Mouse (Mus musculus) activated CD4-positive, CD25-positive, alpha-beta regulatory T cell, adult 4 months (primary cell): ENCODE measurements around the gene Trio. TPM values are rescaled to one million over a fixed set of nuclear protein-coding genes. Genes with fewer than 3 reads are reported as not detected.
A peak's percentile ranks its signal among the peaks of the same experiment; 100 is the strongest.

Source experiments
- ATAC-seq: one replicate; pipeline ENCODE4 v1.8.0; 2017
- polyA plus RNA-seq, 2 experiments: library from polyadenylated mRNA; unstranded; fragments of 100-300 nt; shearing (Covaris generic); gene quantifications; one replicate each; pipeline ENCODE4 v1.2.1; 2017

Gene Trio
- polyA plus RNA-seq, 2 experiments from 2014 or later = 7.8 to 8.1 TPM

DNA sequence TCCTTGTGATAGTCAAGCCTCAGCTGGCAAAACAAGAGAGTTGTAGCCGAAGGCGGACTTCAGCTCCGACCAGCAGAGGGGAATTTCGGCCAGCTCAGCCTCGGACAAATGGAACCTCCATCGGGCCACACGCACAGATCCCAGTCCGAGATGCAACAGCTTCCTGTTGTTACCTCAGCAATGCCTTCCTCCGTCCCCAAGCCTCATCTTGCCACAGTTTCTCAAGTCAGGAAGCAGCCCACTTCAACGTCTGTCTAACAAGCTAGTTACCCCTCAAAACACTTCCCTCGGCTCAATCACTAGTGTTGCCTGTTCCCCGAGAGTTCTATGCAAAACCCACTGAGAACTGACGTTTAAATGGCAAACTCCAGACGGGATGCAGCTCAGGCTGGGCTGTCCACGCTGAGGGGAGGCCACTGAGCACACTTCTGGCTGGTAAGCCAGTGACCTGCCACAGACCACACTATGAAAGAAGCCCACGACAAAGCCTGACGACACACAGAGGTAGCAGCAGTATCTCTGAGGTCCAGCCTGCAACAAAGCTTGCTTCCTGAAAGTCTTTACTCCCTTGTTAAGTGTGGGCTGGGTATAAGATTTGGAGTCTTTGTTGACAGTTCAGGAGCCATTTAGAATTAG lies 34.5 kb downstream of the Trio start:
- ATAC-seq = no peak

DNA sequence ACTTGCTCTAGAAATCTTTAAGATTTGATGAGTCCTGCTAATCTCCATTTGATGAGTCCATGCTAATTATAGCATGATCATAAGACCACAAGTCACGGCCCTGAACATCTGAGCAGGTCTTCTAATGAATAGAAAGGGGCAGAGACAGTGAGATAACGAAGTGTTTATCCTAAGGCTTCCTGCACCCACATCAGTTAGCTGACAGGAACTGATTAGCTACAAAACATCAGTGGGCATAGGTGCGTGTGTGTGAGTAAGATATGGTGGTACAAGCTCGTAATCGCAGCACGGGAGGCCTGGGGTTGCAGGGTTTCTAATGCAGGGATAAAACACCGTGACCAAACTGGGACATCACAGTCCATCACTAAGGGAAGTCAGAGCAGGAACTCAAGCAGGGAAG lies 37.7 kb downstream of the Trio start:
- ATAC-seq = no peak

DNA sequence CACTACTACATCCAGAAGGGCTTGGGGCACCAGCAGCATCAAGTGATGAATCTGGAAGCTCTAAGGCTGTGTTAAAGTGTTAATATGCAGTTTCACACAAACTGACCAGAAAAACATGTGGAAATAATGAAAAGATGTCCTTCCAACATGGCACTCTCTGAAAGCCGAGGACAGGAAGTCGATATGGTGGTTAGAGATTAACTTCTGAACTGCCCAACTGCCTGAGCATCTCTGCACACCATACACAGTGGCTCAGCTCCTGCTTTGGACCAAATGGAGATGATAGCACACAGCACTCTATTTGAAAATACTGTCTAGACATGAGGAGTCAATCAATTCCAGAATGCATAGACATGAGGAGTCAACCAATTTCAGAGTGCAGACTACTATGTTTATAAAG lies 40.8 kb downstream of the Trio start:
- ATAC-seq = no peak

DNA sequence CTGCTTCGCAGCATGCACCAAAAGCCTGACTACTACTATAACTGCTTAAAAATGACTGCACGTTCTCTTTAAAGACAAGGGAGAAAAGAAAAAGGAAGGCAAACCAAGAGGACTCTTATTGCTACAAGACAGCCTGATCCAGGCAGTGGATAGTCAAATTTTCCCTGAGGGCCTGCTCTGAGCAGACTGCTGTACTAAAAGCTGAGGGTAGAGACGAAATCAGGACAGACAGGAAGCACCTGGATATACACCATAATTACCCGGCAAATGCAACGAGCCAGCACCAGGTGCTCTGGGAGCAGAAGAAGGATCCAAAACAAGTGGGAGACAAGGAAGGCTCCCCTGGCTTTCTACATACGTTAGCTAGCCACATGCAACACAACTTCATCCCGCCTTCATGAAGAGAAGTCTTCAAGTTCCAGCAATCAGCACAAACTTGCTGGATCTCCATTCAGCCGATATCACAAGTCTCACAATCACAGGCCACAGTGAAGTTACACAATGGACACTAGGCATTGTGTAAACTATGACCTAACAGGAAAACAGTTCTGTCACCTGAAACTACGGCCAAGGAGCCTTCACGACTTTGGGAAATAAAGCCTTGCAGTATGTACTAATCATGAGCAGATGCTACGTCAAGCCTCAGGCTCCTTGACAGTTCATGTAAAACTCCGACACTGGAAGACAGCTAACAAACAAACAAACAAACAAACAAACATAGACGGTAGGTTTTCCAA lies 43.7 kb downstream of the Trio start:
- no peak for ATAC-seq

DNA sequence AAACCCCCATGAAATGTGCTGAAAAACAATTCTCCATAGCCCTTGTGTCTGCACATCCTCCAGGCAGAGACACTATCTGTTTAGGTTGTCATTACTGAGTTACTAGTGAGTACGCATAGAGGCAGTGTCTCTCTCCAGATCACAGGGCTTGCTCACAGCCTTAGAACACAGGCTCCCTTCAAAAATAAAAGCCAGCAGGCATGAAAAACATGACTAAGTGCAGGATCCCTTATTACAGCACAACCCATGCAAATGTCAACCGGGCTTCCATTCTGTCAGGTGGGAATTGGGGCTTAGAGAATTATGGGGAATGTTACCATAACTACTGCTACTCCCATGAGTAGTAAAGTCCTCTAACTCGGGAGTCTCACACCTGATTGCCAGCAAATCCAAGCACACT lies 44.4 kb downstream of the Trio start:
- no peak for ATAC-seq

DNA sequence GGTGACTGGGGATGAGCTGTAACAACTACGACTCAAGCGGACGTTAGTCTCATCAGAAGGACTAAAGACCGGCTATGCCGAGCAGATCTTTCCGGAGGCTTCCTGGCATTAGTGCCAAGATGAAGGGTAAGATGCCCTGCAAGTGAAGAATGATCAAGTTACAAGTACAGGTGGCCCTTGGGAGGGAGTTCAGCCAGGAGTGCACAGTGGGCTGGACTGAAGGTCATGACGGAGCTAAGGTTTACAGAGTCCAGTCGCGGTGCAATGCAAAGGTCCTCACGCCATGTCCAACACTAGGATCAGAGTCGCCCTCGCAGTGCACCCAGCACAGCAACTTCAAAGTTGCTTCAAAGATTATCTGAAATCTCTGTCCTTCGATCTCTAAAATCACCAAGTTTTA lies 45.2 kb downstream of the Trio start:
- no peak for ATAC-seq

DNA sequence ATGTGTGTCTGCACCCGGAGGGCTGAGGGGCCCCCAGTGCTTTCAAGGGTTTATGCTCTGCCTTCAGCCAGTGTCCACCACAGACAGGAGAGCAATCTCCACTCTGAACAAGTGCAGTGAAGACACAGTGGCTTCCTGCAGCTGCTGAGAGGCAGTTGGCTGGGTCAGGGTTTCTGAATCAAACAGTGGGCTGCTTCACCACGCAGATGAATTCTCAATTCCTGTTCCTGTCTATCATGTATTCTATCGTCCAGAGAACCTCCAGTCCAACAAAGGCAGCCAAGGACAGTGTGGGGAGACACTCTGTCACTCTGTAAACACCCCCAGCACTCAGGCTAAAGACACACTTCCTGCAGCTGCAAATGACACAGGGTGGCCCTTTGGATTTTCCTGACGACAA lies 48.7 kb downstream of the Trio start:
- ATAC-seq = no peak

DNA sequence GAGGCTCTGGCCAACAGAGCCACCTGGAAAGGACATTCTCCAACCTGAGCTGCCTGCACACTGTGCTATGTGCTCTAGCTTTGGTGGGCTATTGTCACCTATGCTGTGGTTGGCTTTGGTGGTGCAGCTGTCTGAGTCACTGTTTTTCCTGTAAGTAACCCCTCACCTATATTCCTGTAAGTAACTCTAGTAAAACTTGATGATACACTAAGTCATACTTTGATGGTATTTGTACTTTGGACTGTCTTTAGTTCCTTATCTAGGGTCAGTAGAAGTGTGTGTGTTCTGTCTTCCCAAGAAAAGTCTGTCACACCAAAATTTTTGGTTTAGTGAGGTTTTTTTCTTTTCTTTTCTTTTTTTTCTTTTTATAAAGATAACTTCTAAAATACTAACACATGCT lies 49.3 kb downstream of the Trio start:
- ATAC-seq = no peak

DNA sequence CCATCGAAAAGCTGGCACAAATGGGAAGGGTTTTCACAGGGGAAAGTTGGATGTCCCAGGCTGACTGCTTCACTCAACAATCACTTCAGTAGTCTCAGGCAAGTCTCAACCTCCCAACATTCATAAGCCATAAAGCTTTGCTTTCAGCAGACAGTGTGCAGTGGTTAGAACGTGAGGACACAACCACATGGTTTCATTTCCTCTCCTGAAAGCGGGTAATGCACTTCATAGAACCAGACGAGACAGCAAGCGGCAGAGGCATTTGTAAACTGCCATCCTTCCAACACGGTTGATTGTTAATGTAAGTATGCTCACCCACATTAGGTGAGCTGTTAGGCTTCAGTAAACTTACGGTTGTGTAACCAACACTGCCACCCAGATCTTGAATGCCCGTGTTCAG lies 51.0 kb downstream of the Trio start:
- ATAC-seq = no peak

DNA sequence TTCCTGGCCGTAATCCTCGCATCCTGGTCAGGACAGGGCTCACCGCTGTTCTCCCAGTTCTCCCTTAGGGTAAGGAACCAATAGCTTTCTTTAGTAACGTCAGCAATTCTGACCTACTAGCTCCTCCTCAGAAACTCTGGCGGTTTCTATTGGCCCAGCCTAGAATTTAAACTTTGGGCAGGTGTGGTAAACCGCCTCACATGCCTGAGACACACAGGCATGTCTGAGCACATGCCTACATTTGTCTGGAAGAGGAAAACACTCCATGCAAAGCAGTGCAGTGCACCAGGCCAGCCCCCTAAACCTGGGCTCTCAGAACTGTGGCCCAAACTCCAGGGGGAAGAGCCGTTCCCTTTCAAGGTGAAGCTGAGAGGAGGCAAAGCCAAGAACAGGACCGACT lies 57.5 kb downstream of the Trio start:
- no peak for ATAC-seq

DNA sequence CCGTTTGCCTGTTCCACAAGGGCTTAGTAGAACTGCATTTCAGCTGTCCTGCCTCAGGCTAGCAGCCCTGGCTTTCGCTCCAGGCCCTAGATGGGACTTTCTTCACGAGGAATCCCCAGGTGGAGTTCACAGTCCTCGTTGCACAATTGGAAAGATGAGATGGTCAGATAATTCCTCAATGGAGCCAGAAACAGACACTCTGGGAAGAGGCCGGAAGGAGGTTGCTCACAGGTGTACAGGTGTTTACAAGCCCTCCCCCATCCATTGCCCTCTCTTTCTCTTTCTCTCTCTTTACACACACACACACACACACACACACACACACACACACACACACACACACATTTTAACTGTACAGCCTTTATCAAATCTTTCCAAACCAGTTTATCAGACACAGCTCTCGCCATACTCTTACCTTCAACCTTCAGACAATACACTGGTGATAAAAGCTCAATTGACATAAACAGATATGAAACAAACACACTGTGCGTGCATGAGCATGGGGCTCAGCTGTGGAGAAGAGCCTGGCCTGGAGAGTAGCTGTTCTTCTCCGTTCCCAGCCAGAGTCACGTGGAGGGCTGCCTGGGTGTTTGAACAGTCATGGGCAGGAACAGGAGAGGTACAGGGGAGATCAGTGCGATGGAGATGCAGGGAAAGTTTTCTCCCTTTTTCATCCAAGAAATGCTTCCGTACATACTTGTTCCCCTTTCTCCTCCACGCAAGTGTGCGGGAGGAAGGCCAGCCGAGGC lies 58.3 kb downstream of the Trio start:
- ATAC-seq = no peak

DNA sequence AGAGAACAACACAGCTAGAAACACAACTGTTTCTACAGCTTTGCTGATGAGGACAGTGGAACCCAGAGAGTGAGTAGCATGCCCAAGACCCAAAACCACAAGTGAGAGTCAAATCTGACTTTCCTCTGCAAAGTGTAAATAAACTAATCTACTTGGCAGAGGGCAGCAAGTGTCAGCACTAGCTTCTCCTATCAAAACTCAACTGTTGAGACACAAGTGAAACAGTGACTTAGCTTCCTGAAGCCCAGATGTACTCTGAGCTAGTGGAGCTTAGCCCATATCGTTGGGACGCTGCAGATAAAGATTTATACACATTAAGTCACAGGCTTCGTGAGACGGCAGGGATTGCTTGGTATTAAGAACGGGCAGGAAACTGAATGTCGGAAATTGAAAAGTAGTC lies 60.8 kb downstream of the Trio start:
- ATAC-seq = no peak

DNA sequence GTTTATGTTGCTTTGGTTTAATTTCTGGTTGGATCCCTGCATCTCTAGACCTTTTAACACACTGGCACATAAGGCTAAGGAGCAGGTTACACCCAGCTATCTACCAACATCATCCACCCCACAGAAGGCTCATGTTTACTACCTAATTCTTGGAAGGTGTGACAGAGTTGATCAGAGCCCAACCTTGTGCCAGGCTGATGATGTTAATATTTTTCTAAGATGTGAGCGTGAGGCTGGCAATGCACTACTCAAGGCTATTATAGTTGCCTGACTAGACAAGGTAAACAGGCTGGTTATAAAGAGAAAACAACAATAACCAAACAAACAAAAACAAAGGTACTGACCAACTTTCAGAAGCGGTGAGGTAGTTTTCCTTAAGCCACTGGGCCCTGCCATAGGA lies 62.1 kb downstream of the Trio start:
- ATAC-seq = no peak

DNA sequence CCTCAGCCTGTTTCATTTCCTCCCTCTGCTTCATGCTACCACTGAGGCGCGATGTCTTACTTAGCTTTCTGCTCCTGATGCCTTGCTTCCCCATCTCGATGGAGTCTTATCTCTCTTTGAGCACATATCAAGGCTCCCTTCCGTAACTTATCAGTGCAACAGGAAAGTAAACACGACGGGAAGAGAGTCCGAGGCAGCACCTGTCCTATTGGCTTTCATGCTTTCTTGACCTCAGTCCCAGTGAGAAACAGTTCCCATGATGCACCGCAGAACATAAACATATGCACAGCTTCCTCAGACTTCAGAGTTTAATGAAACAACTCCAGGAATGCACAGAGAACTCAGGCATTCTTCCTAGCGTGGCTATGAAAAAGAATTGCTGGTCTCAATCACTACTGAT lies 65.0 kb downstream of the Trio start:
- ATAC-seq = no peak

DNA sequence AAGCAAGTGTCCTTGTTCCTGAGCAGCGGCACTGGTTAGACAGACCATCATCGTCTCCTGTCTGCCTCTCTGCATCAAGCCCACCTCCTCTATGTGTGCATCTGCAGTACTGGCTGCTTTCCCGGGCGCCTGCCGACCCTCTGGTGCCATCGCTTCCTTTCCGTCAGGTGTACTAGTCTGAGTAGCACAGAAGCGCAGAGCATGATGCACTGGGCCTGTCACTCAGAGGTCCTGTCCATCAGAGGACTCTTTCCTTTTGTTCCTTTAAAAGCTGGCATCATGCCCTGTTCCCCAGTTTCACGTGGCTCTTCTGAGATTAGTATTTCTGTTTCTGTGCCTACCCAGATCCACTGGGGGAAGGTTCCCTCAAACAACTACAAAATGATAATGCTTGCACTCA lies 67.8 kb downstream of the Trio start:
- no peak for ATAC-seq

DNA sequence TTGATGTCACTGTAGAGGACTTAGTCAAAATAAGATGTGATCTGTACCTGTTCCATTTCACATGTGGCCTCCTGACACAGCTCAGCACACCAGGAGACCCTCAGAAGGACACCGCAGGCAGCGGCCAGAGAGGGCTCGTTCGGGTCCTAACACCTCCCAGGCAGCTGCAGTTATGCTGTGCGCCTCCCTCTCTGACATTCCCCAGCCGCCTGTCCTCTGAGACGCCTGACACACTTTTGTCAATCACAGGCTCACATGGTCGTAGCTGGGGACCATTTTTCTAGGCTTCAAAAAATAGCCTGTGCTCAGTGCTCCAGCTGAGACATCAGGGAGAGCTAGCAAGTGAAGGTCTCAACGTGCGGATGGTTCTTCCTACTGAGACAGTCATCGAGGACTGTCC lies 70.0 kb downstream of the Trio start:
- ATAC-seq = no peak

DNA sequence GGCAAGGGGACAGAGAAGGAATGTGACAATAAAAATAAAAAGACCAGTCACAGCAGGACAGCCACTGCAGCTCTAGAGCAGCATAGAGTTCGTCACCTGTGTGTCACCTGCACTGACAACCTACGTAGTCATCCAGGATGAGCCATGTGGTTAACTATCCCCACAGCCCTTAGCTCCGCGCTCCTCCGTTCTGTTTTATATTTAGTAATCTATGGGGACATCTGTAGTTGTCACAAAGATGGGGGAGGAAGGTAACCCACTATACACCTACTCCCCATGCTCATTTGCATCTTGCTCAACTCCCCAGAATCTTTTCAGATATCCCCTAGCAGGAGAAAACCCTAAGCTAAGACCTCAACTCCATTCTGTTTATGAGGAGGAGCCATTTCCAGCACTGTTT lies 71.3 kb downstream of the Trio start:
- ATAC-seq = no peak

DNA sequence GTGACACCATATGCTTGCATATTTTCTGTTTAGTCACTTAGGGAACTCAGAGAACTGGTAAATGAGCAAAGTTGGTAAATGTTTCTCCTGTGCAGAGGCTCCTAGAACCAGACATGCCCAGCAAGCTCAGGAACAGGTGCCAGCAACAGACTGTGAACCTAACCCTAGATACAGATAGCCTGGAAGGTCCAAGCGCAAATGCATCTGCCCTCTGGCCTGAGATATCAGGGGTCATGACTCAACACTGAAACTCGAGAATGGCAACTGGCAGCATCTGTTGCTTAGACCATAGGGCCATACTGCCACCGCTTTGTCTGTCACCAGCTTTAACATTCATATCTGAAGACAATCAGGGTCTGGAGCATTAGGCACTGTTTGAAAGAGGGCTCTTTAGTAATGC lies 72.1 kb downstream of the Trio start:
- no peak for ATAC-seq

DNA sequence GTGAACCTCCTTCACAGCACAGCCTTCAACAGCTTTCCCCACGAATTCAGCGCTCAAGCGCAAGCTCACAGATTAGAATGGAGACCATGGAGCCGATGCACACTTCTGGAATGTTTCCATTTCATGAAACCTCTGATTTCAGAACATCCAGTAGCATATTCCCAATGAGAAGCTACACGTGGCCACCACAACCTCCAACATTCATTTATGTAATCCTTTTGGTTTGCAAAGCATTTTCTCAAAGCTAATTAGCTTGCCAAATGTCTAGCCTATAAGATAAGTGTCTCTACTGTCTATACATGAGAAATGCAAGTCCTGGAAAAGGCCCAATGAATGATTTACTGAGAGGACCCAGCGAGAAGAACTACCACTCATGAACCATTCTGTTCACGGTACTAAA lies 74.5 kb downstream of the Trio start:
- no peak for ATAC-seq

DNA sequence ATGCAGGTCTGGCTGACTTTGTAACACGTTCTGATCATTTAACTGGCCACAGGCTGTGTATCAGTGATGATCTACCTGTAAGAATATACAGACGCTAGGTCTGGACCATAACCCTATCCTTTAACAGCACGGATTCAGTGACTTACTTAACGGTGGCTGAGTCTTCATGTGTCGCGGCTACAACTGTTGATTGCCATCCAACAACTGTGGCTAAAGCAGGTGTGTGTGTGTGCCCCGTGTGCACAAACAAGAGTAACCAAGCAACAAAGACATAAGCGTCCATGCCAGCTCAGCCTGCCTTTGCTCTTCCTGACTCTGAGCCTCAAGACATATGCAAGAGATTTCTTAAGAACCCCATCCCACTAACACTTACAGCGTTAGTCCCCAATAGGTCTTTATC lies 76.5 kb downstream of the Trio start:
- no peak for ATAC-seq

DNA sequence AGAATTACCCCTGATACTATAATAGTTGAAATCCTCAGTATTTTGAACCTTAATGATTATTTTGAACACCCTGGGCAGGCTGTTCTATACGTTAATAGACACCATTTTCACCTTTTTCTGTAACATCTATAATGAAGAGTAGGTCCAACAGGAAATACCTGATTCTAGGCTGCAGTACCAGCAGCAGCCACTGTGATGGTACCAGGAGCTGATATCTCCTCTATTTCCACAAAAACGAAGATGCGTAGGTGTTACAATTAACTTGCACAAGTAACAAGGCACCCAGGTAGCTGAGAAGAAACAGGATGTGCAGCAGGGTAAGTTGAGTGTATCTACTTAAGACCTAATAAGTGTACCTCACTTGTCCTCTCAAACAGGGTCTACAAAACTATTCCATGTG lies 77.8 kb downstream of the Trio start:
- ATAC-seq = peak; percentile 40

DNA sequence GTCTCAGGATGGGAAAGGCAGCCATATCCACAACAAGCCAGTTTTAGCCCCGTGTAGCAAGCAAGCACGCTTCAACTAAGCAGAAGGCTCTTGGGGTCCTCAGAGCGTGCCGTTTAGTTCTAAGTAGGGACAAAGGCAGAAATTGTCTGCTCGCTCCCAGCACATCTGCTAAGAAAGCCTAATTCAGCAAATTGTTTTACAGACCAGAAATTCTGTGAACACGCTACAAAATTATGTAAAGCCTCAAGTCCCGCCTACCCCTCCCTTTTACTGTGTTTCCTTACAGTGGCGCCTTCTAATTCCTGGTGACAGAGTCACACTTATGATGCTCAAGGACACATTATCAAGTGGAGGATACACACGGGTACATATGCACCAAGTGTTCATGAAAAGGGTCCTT lies 80.1 kb downstream of the Trio start:
- ATAC-seq = no peak

DNA sequence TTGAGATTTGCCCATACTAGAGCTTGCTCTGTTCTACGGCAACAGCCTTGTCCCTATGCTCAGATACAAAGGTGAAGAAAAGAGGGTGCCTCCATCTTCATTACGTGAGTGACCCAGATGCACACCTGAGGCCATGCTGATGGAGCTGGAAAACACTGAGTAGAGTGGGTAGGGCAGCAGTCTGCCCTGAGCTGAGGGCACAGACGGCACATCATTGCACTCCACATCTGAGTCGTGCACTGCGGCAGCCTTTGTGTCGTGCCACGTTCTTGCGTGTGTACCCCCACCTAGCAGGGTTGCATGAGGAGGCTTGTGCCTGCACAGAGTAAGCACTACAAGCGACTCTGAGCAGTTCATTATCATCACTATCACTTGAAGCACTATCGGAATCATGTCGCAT lies 80.8 kb downstream of the Trio start:
- no peak for ATAC-seq

DNA sequence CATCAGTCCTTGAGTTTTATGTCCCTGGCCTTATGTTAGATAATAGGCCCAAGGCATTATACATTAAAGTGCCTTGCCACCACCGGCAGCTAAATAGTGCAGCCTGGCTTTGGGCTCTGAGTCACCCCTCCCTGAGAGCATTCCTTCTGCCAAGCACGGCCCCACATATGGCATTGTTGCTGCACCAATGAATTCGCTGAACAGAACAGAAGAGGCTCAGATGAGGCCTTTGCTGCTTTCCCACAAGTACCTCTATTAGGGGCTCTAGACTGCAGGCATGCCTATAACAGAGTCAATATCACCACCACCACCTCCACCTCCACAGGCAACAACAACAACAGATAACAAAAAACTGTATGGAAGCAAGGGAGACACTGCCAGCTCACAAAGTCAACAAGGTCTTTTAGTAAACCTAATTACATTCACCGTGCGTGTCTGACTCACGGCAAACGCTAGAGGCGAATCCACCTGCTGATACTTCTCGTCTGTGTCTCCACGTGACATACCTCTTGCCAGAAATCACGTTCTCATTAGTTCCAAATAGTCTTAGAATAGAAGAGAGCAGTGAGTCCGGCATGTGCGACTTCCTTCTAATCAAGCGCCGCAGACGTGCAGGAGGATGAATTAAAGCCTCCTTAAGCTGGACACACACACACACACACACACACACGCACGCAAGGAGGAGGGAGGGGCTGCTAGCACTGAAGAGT lies 82.0 kb downstream of the Trio start:
- ATAC-seq = no peak
